Mouse (Mus musculus): ENCODE results near the gene Mr1.

GRCm38 (mm10) chr1:155124397-155124796 lies 22.2 kb downstream of the Mr1 start:
- TF ChIP-seq EP300 (optimal IDR thresholded peaks at IDR 0.05) = no peak
- TF ChIP-seq CTCF (IDR thresholded peaks at IDR 0.05; ENCODE audit: low read depth) = no peak
